Mouse (Mus musculus) megakaryocyte, embryonic 14.5 days (primary cell): ENCODE measurements around the gene Il6.

Source experiments
- FLI1 ChIP-seq: IDR thresholded peaks from 2 replicates; pipeline ENCODE4 v1.6.1; 2012; ENCODE audit warnings: low read length, inconsistent platforms, mixed read lengths
- GATA1 ChIP-seq: IDR thresholded peaks from 3 replicates; pipeline ENCODE4 v1.6.1; 2012; ENCODE audit warnings: mixed read lengths, low read length, inconsistent platforms, borderline replicate concordance

DNA sequence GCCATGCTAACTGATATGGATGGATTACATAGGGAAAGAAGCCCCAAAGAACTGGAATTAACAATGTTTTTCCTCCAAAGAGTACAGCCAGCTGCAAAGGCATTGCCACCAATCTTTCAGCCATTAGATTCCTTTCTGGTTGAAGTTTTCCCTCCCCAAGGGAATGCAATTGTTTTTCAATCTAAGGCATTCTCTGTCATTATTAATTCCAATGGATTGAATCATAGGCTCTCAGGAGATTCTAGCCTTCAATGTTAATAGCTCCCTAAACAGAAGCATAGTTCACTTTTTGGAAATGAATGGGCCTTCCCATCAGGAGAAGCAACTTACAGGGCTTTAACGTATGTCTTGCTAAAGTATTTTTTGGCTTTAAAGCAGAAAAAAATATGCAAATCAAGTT is 15.6 kb upstream of the Il6 start:
- TF ChIP-seq GATA1: no peak
- no peak for TF ChIP-seq FLI1
